Mouse (Mus musculus): ENCODE data around the gene Bid.

GRCm38 (mm10) chr6:120903450-120903912 lies 13.2 kb downstream of the Bid start:
- TF ChIP-seq CTCF (IDR thresholded peaks at IDR 0.05; ENCODE audit: extremely low read depth, insufficient read depth, low read length) (peak; percentile 38), POLR2A (IDR thresholded peaks at IDR 0.05; ENCODE audit: extremely low read depth, insufficient read depth, low read length) (no peak)

All from cortical plate, adult 2 months (tissue).